Mouse (Mus musculus): ENCODE results near the gene Sdsl. TPM values are rescaled to one million over a fixed set of nuclear protein-coding genes. Genes with fewer than 3 reads are reported as not detected.
A peak's percentile ranks its signal among the peaks of the same experiment; 100 is the strongest.

Gene Sdsl
- total RNA-seq, 2 experiments from 2014 or later: 7.9 to 8.6 TPM

DNA sequence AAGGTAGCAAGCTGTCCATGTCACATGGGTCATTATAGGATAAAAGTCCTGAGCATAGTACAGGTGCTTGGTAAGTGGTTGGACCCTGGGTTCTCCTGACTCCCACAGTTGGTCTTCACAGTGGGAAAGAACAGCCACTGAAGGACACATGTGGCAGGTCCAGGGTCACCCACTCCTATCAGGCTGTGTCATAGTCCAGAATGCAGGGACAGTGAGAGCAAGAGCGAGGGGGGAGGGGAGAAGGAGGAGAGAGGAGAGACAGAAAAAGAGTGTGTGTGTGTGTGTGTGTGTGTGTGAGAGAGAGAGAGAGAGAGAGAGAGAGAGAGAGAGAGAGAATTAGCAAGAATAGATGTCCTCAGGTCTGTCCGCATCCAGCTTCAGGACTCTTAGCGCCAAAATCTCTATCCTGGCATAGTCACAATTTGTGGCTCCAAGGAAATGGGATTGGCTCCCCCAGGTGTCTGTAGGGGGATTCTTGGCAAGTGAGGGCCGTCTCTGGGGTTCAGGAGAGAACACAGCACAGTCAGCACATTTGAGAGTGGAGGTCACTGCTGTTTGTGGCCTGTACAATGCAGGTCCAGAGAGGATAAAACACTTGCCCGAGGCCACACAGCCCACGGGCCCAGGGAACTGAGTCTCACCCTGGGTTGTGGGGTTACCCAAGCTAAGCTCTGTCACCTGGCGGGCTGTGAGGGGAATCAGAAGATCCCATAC, 15.6 kb downstream of the Sdsl start:
- no peak for DNase-seq (ENCODE audit: low spot score in 2 of 2)

DNA sequence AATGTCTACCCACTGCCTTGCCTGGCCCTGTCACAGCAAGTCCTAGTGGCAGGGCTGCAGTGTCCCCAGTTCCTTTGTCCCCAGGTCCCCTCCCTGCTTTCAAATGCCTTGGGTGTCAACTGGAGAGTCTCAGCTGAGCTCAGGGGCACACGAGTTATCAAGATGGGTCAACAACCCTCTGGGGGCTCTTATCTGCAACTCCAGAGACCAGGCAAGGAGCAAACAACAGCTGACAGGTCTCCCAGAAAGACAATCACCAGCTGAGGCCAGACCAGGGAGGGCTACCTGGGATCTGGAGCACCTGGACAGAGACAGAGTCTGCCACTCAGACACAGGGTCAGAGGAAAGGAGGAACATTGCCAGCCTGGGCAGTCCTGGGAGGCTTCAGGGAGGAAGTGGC, 16.4 kb downstream of the Sdsl start:
- no peak for DNase-seq (ENCODE audit: low spot score in 2 of 2)

DNA sequence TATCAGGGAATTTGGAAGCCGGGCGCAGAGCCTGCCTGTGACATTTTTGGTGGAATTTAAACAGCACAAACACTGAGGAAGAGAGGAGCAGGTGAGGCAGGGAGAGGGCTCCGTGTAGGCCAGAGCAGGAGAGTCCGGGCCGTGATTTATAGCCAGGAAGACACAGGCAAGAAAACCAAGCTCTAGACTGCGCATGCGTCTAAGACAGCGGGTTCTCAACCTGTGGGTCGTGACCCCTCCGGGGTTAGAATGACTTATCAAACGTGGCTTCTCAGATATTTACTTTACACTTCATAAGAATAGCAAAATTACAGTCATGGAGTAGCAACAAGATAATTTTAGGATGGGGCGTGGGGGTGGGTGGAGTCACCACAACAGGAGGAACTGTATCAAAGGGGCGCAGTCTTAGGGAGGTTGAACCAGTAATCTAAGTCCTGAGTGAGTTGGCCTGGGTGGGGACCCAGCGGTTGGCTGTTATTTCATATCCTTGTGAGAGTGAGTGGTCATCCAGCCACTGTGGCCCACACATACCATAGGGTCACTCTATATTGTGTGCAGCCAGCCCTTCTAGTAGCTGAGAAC, 17.8 kb downstream of the Sdsl start:
- no peak for DNase-seq (ENCODE audit: low spot score in 2 of 2)

DNA sequence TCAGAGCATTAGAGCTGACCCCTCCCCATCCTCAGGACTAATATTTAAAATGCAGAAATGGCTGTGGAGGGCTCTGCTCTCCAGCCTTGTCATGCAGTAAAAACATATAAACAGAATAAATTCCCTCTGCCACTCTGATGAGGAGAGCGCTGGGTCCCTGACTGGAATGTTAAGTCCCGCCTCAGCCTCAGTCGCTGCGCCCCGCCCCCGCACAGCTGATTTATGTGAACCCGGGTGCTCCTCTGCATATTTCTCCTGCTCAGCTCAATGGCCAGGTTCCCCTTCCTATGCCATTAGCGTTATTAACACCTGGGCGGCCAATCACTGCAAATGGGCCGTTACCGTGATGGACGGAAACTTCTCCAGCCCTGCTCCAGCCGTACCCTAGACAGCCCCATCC, 25.3 kb downstream of the Sdsl start:
- DNase-seq (ENCODE audit: low spot score in 2 of 2): no peak

DNA sequence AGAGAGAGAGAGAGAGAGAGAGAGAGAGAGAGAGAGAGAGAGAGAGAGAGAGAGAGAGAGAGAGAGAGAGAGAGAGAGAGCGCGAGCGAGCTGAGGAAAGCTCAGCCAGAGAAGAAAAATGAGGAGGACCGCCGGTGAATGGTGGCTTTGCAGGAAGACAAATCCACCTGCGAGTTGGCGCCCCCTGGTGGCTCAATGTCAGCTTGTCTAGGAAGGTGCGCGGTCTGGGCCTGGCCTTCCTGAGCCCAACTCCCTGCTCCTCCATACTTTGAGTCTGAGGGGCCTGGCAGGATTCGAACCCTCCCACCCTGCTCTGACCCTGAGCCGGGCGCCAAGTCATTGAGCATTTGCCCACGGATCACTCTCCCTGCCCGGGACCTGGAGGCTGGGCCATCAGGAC, 31.9 kb downstream of the Sdsl start:
- DNase-seq (ENCODE audit: low spot score in 2 of 2): peak; percentile 91 to 99

DNA sequence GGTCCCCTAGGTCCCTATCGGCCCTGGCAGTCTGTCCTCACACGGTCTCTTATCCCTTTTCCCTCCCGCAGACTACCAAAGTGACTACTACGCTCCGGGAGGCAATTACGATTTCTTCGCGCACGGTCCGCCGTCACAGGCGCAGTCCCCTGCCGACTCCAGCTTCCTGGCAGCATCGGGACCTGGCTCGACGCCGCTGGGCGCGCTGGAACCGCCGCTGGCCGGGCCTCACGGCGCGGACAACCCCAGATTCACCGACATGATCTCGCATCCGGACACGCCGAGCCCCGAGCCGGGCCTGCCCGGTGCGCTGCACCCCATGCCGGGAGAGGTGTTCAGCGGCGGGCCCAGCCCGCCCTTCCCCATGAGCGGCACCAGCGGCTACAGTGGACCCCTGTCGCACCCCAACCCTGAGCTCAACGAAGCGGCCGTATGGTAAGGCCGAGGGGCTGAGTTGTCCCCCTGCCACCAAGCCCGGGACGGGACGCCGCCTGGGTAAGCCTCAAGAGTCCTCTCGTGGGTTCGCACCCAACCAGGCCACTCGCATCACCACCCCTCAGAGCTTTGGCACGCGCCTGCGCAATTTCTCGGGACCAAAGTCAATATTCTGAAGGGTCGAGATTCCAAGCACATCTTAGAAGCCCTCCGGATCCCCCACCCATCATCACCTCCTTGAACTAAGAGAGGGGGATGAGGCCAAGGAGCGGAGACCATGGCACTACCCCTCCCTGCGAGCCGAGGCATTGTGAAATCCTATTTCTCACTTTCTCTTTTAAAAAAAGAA, 32.5 kb downstream of the Sdsl start:
- DNase-seq (ENCODE audit: low spot score in 2 of 2): no peak

DNA sequence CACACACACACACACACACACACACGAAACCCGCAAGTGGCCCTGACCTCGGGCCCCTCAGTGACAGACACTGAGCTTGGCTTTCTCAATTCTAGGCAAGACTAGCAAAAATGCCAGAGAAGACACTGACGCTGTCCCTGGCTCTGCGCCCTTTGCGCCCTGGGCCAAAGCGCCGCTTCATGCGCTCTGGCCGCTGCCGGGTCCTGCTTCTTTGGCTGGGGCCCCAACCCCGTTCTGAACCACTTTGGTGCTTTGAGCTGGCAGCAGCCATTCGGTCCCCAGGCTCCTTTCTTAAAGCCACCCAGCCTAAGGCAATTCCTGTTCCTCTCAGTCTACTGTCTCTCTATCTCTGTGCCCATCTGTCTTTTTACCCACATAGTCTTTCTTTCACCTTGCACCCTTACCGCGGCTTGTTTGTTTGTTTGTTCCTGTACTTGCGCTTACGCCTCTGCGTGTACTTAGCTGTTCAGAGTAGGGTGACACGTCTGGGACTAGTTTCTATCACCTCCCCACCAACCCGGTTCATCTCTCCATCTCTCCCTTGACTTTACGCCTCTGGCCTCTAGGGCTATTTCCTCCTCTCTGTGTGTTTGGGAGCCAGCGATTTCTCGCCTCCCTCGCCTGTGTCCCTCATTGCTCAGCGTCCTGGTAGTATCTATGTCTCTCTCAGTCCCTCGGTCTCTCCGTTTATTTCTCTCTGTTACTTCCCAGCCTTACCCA, 33.5 kb downstream of the Sdsl start:
- no peak for DNase-seq (ENCODE audit: low spot score in 2 of 2)

DNA sequence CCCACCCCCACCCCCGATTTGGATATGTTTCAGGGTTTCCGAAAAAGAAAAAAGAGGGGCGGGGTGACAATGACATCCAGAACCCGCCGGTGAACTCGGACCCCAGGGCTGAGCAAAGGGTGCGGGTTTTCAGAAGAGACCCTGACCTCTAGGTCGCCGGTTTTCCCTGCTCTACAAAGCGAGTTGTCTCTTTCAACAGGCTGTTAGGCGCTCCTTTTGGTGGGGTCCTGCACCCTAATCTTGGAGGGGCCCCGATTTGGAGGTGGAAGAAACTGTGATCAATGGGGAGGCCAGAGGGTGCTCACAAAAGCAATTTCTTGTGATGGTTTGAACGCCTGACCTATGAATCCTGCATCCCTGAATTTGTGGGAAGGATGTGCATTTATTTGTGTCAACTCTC, 34.1 kb downstream of the Sdsl start:
- no peak for DNase-seq (ENCODE audit: low spot score in 2 of 2)

DNA sequence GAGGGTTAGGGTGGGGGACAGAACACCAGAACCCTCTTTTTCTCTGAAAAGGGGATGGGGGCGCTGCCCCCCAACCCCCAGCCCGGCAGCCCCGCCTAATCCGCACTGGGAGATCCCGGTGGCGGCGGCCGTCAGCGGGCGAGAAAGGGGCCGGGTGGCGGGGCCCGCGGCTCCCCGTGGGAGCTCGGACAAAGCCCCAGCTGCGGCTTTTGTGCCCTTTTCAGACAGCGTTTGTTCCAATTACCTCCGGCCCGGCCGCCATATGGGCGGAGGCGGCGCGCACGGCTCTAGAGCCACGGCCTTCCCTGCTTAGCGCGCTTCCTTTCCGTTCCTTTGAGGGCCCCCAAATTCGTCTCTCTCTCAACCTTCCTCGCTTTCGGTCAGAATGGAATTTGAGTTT, 34.6 kb downstream of the Sdsl start:
- no peak for DNase-seq (ENCODE audit: low spot score in 2 of 2)

DNA sequence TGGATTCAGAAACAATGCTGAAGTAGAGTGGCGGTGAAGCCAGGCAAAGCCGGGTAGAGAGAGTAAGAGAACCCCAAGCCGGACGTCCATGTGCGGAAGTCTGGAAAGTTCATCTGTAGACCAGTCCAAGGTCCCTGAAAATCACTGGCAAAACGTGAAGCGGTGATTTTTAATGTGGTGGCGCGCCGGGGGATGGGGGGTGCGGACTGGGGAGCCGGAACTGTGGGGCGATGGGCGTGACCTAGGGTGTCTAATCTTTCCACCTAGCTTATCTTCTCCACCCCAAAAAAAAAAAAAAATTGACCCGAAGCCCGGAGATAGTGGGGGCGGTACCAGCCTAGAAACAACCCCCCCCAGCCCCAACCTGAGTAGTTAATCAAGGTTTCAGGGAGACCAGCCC, 35.1 kb downstream of the Sdsl start:
- DNase-seq (ENCODE audit: low spot score in 2 of 2): no peak

DNA sequence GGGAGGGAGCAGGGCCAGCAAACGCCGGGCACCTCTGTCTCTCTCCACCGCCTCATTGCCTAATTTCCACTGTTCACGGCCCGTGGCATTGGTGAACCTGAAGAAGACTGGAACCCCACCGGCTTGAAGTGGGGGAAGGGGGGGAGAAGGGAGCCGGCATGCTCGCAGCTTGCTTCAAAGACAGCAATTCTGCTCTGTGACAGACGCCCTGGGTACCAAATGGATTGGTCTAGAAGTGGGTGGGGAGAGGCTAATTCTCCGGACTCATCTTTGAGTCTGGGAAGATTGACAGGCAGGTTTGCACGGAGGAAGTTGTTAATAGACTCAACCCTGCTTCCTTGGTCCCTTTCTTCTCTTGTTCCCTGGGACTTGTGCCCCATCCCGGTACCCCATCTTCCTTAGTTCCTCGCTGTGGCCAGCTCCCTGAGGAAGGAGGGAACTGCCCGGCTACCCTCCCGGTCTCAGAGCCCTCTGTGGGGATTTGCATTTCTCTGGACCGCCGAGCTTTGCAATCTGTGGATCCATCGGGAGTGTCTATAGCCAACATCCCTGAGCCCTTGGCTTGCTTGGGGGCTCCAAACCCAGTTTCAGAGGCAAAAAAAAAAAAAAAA, 35.6 kb downstream of the Sdsl start:
- DNase-seq (ENCODE audit: low spot score in 2 of 2): no peak

DNA sequence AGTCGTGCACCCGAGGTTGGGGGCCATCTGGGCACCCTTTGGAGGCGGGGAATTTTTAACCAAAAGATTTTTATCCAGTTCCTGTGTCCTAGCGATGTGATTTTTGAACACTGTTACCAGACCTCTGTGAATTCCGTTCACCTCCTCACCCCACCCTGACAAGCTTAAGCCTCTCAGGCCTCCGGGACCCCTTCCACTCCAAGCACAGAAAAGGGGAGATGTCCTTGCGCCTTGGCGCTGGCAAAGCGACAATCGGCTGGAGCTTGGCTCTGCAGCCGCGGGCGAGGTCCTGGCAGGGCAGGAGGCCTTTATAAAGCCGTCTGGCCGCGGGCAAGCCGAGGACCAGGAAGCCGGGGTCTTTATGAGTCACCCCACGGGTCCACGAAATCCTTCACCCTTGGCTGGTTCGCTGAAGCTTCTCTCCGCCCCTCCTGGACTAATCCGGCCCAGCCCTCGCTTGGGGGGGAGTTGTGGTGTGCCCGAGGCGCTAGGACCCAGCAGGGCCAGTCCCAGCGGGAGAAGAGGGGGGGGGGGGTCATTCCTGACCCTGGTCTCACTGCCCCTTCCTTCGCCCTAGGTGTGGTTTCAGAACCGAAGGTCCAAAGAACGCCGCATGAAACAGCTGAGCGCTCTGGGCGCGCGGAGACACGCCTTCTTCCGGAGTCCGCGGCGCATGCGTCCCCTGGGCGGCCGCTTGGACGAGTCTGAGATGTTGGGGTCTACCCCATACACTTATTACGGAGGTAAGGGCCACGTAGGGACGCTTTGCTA, 36.7 kb downstream of the Sdsl start:
- no peak for DNase-seq (ENCODE audit: low spot score in 2 of 2)

DNA sequence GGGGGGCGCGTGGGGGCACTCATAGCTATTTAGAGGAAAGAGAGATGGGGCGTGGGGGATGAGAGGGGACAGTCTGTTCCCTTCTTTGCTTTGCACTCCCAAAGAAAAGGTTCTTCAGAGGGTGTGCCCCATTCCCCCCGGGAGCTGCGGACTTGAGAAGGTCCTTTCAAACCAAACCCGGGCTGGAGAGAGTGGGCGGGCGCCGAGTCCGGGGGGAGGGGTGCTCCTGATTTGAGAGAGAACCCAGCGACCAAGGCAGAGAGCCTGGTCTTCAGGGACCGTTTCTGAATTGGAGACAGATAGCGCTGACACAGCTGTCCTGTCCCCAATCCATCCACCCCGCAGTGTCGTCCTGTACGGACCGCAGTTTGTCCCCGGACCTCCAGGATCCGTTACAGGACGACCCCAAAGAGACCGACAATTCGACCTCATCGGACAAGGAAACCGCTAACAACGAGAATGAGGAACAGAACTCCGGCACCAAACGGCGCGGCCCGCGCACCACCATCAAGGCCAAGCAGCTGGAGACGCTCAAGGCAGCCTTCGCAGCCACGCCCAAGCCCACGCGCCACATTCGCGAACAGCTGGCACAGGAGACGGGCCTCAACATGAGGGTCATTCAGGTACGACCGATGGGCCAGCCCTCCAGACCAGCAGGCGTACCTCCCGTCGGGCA, 37.5 kb downstream of the Sdsl start:
- no peak for DNase-seq (ENCODE audit: low spot score in 2 of 2)

DNA sequence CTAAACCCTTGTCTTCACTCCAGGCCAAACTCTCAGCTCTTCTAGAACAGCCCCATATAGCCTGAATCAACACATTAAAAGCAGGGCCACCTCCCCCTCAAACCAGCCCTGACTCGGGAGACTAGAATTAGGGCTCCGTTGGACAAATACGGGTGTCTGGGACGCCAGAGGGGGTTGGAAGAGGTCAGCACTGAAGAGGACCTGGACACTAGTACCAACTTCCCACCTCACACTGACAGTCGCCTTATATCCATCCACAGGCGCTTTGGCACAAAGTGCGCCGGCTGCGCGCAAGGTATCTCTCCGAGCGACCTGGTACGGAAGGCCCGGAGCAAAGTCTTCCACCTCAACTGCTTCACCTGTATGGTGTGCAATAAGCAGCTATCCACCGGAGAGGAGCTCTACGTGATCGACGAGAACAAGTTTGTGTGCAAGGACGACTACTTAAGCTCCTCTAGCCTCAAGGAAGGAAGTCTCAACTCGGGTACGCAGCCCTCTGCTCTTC, 38.3 kb downstream of the Sdsl start:
- no peak for DNase-seq (ENCODE audit: low spot score in 2 of 2)

DNA sequence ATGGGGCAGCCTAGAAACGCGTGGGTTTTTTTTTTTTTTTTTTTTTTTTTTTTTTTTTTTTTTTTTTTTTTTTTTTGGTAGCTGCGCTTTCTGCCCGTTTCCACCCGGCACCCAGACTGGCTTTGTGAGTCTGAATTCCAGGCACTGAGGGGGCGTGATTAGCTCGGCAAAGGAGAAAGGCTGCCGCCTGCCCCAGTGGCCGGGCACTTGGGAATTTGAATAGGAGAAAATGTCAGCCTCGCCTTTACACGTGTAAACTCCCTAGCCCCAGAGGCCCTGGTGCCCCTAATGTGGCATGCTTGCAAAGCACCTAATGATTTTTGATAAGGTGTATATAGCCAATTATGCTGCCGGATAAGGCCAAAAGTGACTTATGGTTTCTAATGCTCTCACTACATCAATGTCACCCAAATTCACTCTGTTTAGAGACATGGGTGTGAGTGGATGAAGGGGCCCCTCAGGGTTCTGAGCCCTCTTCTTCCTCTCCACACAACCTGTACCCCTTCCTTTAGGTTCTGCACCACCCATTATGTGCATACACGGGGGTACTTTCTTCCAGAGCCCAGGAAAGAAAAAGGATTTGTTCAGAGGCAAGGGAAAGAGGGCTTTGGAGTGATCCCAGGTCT, 39.4 kb downstream of the Sdsl start:
- DNase-seq (ENCODE audit: low spot score in 2 of 2): no peak

DNA sequence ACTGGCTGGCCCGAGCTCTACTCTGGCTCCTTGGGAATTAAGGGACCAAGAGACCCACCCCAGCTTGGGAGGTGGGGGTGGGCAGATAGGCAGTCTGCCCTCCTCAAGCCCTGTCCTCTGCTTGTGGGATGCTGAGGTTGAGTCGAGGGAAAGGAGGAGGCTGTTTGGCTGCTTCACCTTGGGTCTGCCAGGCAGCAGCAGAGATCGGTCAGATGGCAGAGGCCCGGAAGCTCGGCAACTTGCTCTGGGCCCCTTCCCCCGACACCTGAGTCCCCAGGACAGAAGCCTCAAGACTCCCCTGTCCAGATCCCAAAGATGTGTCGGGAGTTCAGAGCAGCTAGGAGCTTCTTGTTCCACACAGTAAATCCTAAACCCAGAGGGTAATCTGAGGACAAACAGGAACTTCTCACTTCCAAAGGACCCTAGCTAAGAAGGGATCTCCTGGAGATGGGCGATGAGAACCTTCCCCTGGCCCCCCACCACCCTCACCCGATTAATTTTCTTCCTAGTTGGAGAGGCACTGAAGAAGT, 40.1 kb downstream of the Sdsl start:
- DNase-seq (ENCODE audit: low spot score in 2 of 2): no peak

DNA sequence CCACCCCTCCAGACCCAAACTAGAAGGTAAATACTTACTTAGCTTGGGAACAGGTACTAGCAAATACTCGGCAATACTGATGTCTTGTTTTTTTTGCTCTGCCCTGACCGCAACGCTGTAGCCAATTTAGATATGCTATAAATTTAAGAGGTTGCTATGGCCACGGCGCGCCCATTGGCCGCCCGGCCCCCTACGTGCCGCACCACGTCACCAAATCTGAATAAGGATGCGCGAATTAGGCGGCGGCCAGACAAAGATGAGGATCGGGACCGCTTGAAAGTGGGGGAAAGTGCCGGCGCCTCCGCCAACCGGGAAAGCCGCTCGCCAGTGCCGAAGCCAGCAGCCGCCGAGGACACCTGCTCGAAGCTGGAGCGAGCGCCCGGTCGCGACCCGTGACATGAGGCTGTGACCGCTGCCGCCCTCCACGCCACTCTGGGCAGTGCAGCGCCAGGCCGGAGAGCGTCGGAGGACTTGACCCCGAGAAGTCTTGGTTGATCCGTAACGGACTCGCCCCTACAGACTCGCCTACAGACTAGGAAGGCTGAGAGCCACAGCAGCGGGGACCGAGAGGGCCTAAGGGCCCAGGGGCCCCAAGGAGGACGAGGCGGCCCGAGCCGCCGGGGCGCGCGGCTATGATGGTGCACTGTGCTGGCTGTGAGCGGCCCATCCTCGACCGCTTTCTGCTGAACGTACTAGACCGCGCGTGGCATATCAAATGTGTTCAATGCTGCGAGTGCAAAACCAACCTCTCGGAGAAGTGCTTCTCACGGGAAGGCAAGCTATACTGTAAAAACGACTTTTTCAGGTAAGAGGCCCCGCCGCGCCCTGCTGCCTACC, 40.7 kb downstream of the Sdsl start, which contains the start of gene Lhx5:
Gene Lhx5 (plus strand): TSS at position 51 of the 837 bp plus-strand sequence.
- DNase-seq (ENCODE audit: low spot score in 2 of 2): peak in 1 of 2 experiments; percentile 43

DNA sequence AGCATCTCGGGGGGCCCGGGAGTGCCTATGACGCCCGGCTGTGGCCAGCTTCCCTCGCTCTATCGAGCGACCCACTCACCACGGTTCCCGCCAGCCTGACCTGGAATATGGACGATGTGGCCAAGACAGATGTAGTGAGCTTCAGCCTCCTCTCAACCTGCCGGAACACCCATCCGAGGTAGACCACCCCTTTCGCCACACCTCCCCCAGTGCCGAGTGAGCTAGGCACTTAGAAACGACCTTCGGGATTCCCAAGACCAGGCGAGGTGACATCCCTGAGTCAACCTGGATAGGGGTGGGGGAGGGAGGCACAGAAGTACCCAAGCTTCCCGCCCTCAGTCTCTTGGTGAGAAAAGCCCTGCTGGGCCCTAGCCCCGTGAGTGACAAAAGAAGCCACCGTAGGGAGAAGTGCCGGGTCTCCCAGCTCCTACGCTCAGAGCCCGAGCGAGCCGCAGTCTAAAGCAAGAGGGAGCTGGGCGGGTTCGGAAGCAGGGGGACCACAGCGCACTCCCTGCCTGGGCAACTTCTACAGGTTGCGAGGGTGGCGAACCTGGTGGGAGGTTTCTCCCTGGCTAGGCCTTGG, 41.5 kb downstream of the Sdsl start:
- no peak for DNase-seq (ENCODE audit: low spot score in 2 of 2)

Data from left cerebral cortex, adult 18-20 months (tissue).